8 mouse cellular contexts compared by ENCODE assay signal in genomic region chr11:105456497-105456907, GRCm38 (mm10). TPM values are rescaled to one million over a fixed set of nuclear protein-coding genes. Genes with fewer than 3 reads are reported as not detected.
DNase-seq lines count a peak whose midpoint lies in the region; ATAC-seq and TF ChIP-seq lines count a peak whose summit lies in the region.

TSS of gene March10 (minus strand) at chr11:105456735.

- peak; percentile 47; the same call in 1 of the 2 replicates for ATAC-seq in embryonic facial prominence, embryonic 11.5 days (replicated peaks; ENCODE audit: insufficient number of reproducible peaks, low FRiP score, low TSS enrichment, low read depth)
- no peak for ATAC-seq in heart, embryonic 14.5 days (ENCODE audit: insufficient number of reproducible peaks, insufficient read depth, low FRiP score, low read depth)
- peak; percentile 90 for ATAC-seq in midbrain, embryonic 13.5 days
- ATAC-seq in stomach, embryonic 16.5 days (ENCODE audit: insufficient read depth, low FRiP score), result peak; percentile 13; the same call in 1 of the 2 replicates

- peaks cover 23% of the 10 kb centered on the region for H3K27me3 ChIP-seq in E14TG2a.4 (ENCODE audit: insufficient read depth, low read length)
- H3K27me3 ChIP-seq in embryonic facial prominence, embryonic 11.5 days (ENCODE audit: control insufficient read depth, insufficient read depth, low read length), result no peaks in the 10 kb centered on the region
- no peaks in the 10 kb centered on the region for H3K27me3 ChIP-seq in heart, embryonic 14.5 days (ENCODE audit: control insufficient read depth, insufficient read depth, low read length)
- no peaks in the 10 kb centered on the region for H3K27me3 ChIP-seq in midbrain, embryonic 13.5 days
- no peaks in the 10 kb centered on the region; the same call in 1 of the 2 replicates for H3K27me3 ChIP-seq in stomach, embryonic 16.5 days (ENCODE audit: control insufficient read depth, insufficient read depth, low read length)

- TF ChIP-seq CTCF in E14TG2a.4 (conservative IDR thresholded peaks at IDR 0.05; ENCODE audit: low read length), result no peak

- peak within 1 kb of the TSS; percentile 64 for H3K4me3 ChIP-seq in E14TG2a.4 (replicated peaks; ENCODE audit: low read length)
- peak within 1 kb of the TSS; percentile 49 for H3K4me3 ChIP-seq in embryonic facial prominence, embryonic 11.5 days (ENCODE audit: low read depth, low read length)
- H3K4me3 ChIP-seq in heart, embryonic 14.5 days (ENCODE audit: control insufficient read depth in 1 of 2, insufficient read depth in 1 of 2, low read depth in 1 of 2, low read length in 2 of 2), result peak within 1 kb of the TSS; percentile 42 to 50
- H3K4me3 ChIP-seq in midbrain, embryonic 13.5 days (replicated peaks), result peak within 1 kb of the TSS; percentile 45
- H3K4me3 ChIP-seq in stomach, embryonic 16.5 days (replicated peaks; ENCODE audit: low read length), result peak within 1 kb of the TSS; percentile 51

- peak within 1 kb of the TSS; percentile 89 for H3K4me2 ChIP-seq in embryonic facial prominence, embryonic 11.5 days (ENCODE audit: low read depth, low read length)
- H3K4me2 ChIP-seq in heart, embryonic 14.5 days (ENCODE audit: low read length), result peak within 1 kb of the TSS; percentile 74
- peak within 1 kb of the TSS; percentile 69 for H3K4me2 ChIP-seq in midbrain, embryonic 13.5 days (replicated peaks)
- peak within 1 kb of the TSS; percentile 70 for H3K4me2 ChIP-seq in stomach, embryonic 16.5 days (ENCODE audit: low read depth, low read length)

- no peaks in the 10 kb centered on the region for H3K9me3 ChIP-seq in E14TG2a.4 (ENCODE audit: low read length)
- H3K9me3 ChIP-seq in embryonic facial prominence, embryonic 11.5 days (replicated peaks; ENCODE audit: control insufficient read depth, low read length), result no peaks in the 10 kb centered on the region
- H3K9me3 ChIP-seq in heart, embryonic 14.5 days (ENCODE audit: control insufficient read depth, low read length), result no peaks in the 10 kb centered on the region
- no peaks in the 10 kb centered on the region for H3K9me3 ChIP-seq in midbrain, embryonic 13.5 days
- H3K9me3 ChIP-seq in stomach, embryonic 16.5 days (replicated peaks; ENCODE audit: control insufficient read depth, low read length), result no peaks in the 10 kb centered on the region

- H3K27ac ChIP-seq in embryonic facial prominence, embryonic 11.5 days (replicated peaks; ENCODE audit: low read depth, low read length), result no peak within 1 kb of the TSS
- H3K27ac ChIP-seq in heart, embryonic 14.5 days (replicated peaks in 1 of 2; ENCODE audit: control insufficient read depth in 1 of 2, insufficient read depth in 1 of 2, low read depth in 2 of 2, low read length in 2 of 2), result no peak within 1 kb of the TSS
- H3K27ac ChIP-seq in midbrain, embryonic 13.5 days, result peak within 1 kb of the TSS; percentile 89
- no peak within 1 kb of the TSS for H3K27ac ChIP-seq in stomach, embryonic 16.5 days (ENCODE audit: low read length)

- H3K9ac ChIP-seq in embryonic facial prominence, embryonic 11.5 days (replicated peaks; ENCODE audit: low read length), result peak within 1 kb of the TSS; percentile 66
- peak within 1 kb of the TSS; percentile 54 for H3K9ac ChIP-seq in heart, embryonic 14.5 days (ENCODE audit: low read length)
- peak within 1 kb of the TSS; percentile 54; the same call in 1 of the 2 replicates for H3K9ac ChIP-seq in midbrain, embryonic 13.5 days (replicated peaks)
- peak within 1 kb of the TSS; percentile 63 for H3K9ac ChIP-seq in stomach, embryonic 16.5 days (ENCODE audit: low read length)

- no peaks in the 10 kb centered on the region; the same call in 1 of the 2 replicates for H3K4me1 ChIP-seq in E14TG2a.4 (replicated peaks; ENCODE audit: low read depth, low read length)
- H3K4me1 ChIP-seq in embryonic facial prominence, embryonic 11.5 days (ENCODE audit: control insufficient read depth, insufficient read depth, low read length), result no peaks in the 10 kb centered on the region
- peaks cover 0 to 6% of the 10 kb centered on the region in 2 experiments; a peak in 1 of 4 replicates for H3K4me1 ChIP-seq in heart, embryonic 14.5 days (ENCODE audit: control insufficient read depth in 2 of 2, insufficient read depth in 2 of 2, low read length in 2 of 2)
- peaks cover 25% of the 10 kb centered on the region for H3K4me1 ChIP-seq in midbrain, embryonic 13.5 days (replicated peaks)
- peaks cover 7% of the 10 kb centered on the region; the same call in 1 of the 2 replicates for H3K4me1 ChIP-seq in stomach, embryonic 16.5 days (ENCODE audit: control insufficient read depth, insufficient read depth, low read length)

- peak; percentile 16 for DNase-seq in WW6 (ENCODE audit: low read depth, low spot score)
- peak; percentile 64 for DNase-seq in embryonic facial prominence, embryonic 11.5 days (ENCODE audit: low spot score)
- DNase-seq in layer of hippocampus, postnatal 25 days (ENCODE audit: extremely low spot score in 1 of 2, low spot score in 1 of 2), result peak; percentile 64 to 76
- no peak for DNase-seq in thymus, postnatal 25 days

- WGBS in embryonic facial prominence, embryonic 11.5 days, result 2% methylated on average over 34 of the region's 35 CpGs
- WGBS in heart, embryonic 14.5 days, result 4% methylated on average over 35 of the region's 35 CpGs
- WGBS in midbrain, embryonic 13.5 days, result under 1% methylated on average over 35 of the region's 35 CpGs
- 4% methylated on average over 32 of the region's 35 CpGs for WGBS in stomach, embryonic 16.5 days

- no peaks in the 10 kb centered on the region for H3K36me3 ChIP-seq in E14TG2a.4 (ENCODE audit: insufficient read depth, low read length)
- no peaks in the 10 kb centered on the region for H3K36me3 ChIP-seq in embryonic facial prominence, embryonic 11.5 days (replicated peaks; ENCODE audit: control insufficient read depth, insufficient read depth, low read depth, low read length)
- no peaks in the 10 kb centered on the region for H3K36me3 ChIP-seq in heart, embryonic 14.5 days (ENCODE audit: control insufficient read depth, insufficient read depth, low read length)
- no peaks in the 10 kb centered on the region for H3K36me3 ChIP-seq in midbrain, embryonic 13.5 days
- H3K36me3 ChIP-seq in stomach, embryonic 16.5 days (ENCODE audit: control insufficient read depth, insufficient read depth, low read length), result no peaks in the 10 kb centered on the region

RNA-seq across cellular contexts. Expression of gene March10, which starts in this region (rescaled TPM):
- 0.21 and 0.31 TPM in 2 replicates for polyA plus RNA-seq in embryonic facial prominence, embryonic 11.5 days (2014; fragmentation: Nextera tagmentation; extraction: Ambion mirVana)
- 0.28 TPM in 1 of 2 replicates, not detected in the other for polyA plus RNA-seq in heart, embryonic 14.5 days (2014; fragmentation: Nextera tagmentation; extraction: Ambion mirVana)
- total RNA-seq in layer of hippocampus, postnatal 25 days (2021), result under 1 TPM; 0.22 to 0.94 TPM
- polyA plus RNA-seq in midbrain, embryonic 13.5 days (2015; fragmentation: Nextera tagmentation; extraction: Ambion mirVana), result 0.26 and 0.99 TPM in 2 replicates
- not detected in 2 replicates for polyA plus RNA-seq in stomach, embryonic 16.5 days (2015; fragmentation: Nextera tagmentation; extraction: Ambion mirVana)

Comparison
In these comparisons a context has a peak if more than half of its experiments do, and no peak if none do; other contexts are left out.
1. Peak in DNase-seq, ATAC-seq, H3K4me3 ChIP-seq, H3K9ac ChIP-seq and H3K4me2 ChIP-seq in embryonic facial prominence, embryonic 11.5 days; RNA of the gene not detected or under 1 TPM.
2. Peak in DNase-seq in layer of hippocampus, postnatal 25 days; RNA of the gene not detected or under 1 TPM.
3. Peak in ATAC-seq, H3K4me3 ChIP-seq, H3K27ac ChIP-seq, H3K9ac ChIP-seq and H3K4me2 ChIP-seq in midbrain, embryonic 13.5 days; RNA of the gene not detected or under 1 TPM.
4. Peak in ATAC-seq, H3K4me3 ChIP-seq, H3K9ac ChIP-seq and H3K4me2 ChIP-seq in stomach, embryonic 16.5 days; RNA of the gene not detected or under 1 TPM.